In the genomic region with DNA sequence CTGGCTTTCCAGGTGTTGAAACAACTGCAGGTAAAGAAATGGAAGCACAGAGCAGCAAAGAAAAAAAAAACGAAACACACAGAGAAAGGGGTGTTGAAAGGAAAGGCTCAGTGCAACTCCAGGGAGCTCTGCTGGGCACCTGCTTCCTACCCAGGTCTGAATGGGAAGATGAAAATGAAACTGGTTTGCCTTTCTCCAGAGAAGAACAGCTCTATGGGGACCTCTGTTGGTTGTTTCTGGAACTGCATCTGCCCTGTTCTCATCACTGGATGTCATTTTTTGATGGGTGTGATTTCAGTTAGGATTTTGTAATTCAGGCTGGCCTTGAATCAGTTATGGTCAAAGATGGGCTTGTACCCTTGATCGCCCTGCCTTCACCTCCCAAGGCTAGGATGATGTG, we compare ENCODE assay signal across 9 mouse cellular contexts. TPM values are rescaled to one million over a fixed set of nuclear protein-coding genes. Genes with fewer than 3 reads are reported as not detected.
DNase-seq lines count a peak whose midpoint lies in the region; ATAC-seq and TF ChIP-seq lines count a peak whose summit lies in the region.
"Had no signal": no experiment of that assay in that cellular context is flagged by ENCODE, and none has a peak within 500 bp of the region (broad histone marks: within the 10 kb centered on the region; RNA-seq: fewer than 3 reads in every experiment).

No protein-coding gene starts in this region.

- peak; percentile 38 for DNase-seq in 3134 (ENCODE audit: extremely low read depth, insufficient read length, low spot score)
- DNase-seq in CD8-positive naive resting alpha-beta T cell, adult 2 months (ENCODE audit: low read depth in 2 of 2, low spot score in 2 of 2), result peak; percentile 82 to 92
- peak; percentile 86 for DNase-seq in c-Kit-positive CD71-negative TER-119-negative erythroid progenitor cells, embryonic 14.5 days (ENCODE audit: low read depth)
- peak; percentile 75 for DNase-seq in forelimb bud, embryonic 11.5 days (ENCODE audit: low read depth, low spot score)
- peak; percentile 60 for DNase-seq in liver, embryonic 13.5 days
- DNase-seq in retina, postnatal 1 day, result peak; percentile 83
- DNase-seq in urinary bladder, postnatal 36 days (ENCODE audit: low spot score in 2 of 2), result peak; percentile 79

- 24% methylated on average over 2 of the region's 2 CpGs for WGBS in intestine, postnatal 0 days
- 20% methylated on average over 2 of the region's 2 CpGs for WGBS in liver, embryonic 13.5 days (ENCODE audit: insufficient replicate concordance)

- H3K36me3 ChIP-seq in intestine, postnatal 0 days (ENCODE audit: control insufficient read depth, insufficient read depth), result peaks cover 82% of the 10 kb centered on the region
- peaks cover 90% of the 10 kb centered on the region for H3K36me3 ChIP-seq in liver, embryonic 13.5 days

- no peaks in the 10 kb centered on the region for H3K27me3 ChIP-seq in intestine, postnatal 0 days (replicated peaks; ENCODE audit: control insufficient read depth, insufficient read depth, low read length)
- H3K27me3 ChIP-seq in liver, embryonic 13.5 days, result no peaks in the 10 kb centered on the region
- H3K27me3 ChIP-seq: heart, embryonic 13.5 days had no signal

- H3K9ac ChIP-seq in intestine, postnatal 0 days (ENCODE audit: low read depth, low read length), result no peak overlapping the region
- H3K9ac ChIP-seq in liver, embryonic 13.5 days, result no peak overlapping the region
- H3K9ac ChIP-seq: heart, embryonic 13.5 days had no signal

- no peak overlapping the region for H3K4me2 ChIP-seq in intestine, postnatal 0 days (replicated peaks; ENCODE audit: low read depth)
- no peak overlapping the region for H3K4me2 ChIP-seq in liver, embryonic 13.5 days
- H3K4me2 ChIP-seq: heart, embryonic 13.5 days had no signal

- peak; percentile 94 for TF ChIP-seq CTCF in intestine, postnatal 0 days (IDR thresholded peaks at IDR 0.05; ENCODE audit: low read depth)

- no peak overlapping the region for H3K4me3 ChIP-seq in intestine, postnatal 0 days (ENCODE audit: low read depth, low read length)
- H3K4me3 ChIP-seq in liver, embryonic 13.5 days (replicated peaks), result no peak overlapping the region
- H3K4me3 ChIP-seq: heart, embryonic 13.5 days had no signal

- peak; percentile 26; the same call in 1 of the 2 replicates for ATAC-seq in intestine, postnatal 0 days
- ATAC-seq in liver, embryonic 13.5 days (ENCODE audit: low read depth), result no peak

- no peak overlapping the region for H3K27ac ChIP-seq in intestine, postnatal 0 days (ENCODE audit: low read depth, low read length)
- no peak overlapping the region for H3K27ac ChIP-seq in liver, embryonic 13.5 days
- H3K27ac ChIP-seq: heart, embryonic 13.5 days had no signal

- no peaks in the 10 kb centered on the region for H3K9me3 ChIP-seq in intestine, postnatal 0 days (ENCODE audit: control insufficient read depth)
- no peaks in the 10 kb centered on the region for H3K9me3 ChIP-seq in liver, embryonic 13.5 days (replicated peaks)
- H3K9me3 ChIP-seq: heart, embryonic 13.5 days had no signal

- no peaks in the 10 kb centered on the region for H3K4me1 ChIP-seq in intestine, postnatal 0 days (replicated peaks; ENCODE audit: control insufficient read depth, insufficient read depth, low read length)
- H3K4me1 ChIP-seq in liver, embryonic 13.5 days (replicated peaks), result peaks cover 4% of the 10 kb centered on the region; the same call in 1 of the 2 replicates
- H3K4me1 ChIP-seq: heart, embryonic 13.5 days had no signal

RNA-seq across cellular contexts. Expression of gene Zfp687, which starts 18.3 kb away (rescaled TPM):
- 8.7 and 9.7 TPM in 2 replicates for polyA plus RNA-seq in intestine, postnatal 0 days (2015; fragmentation: Nextera tagmentation; extraction: Ambion mirVana)
- 5.8 and 8.2 TPM in 2 replicates for polyA plus RNA-seq in liver, embryonic 13.5 days (2015; fragmentation: Nextera tagmentation; extraction: Ambion mirVana)

RNA-seq across cellular contexts. Expression of gene Pi4kb, which starts 22.4 kb away (rescaled TPM):
- 10.5 and 11.6 TPM in 2 replicates for polyA plus RNA-seq in intestine, postnatal 0 days (2015; fragmentation: Nextera tagmentation; extraction: Ambion mirVana)
- polyA plus RNA-seq in liver, embryonic 13.5 days (2015; fragmentation: Nextera tagmentation; extraction: Ambion mirVana), result 11.6 and 12.4 TPM in 2 replicates

RNA-seq across cellular contexts. Expression of gene Rfx5, which starts 43.1 kb away (rescaled TPM):
- polyA plus RNA-seq in intestine, postnatal 0 days (2015; fragmentation: Nextera tagmentation; extraction: Ambion mirVana), result 2.6 and 3.9 TPM in 2 replicates
- polyA plus RNA-seq in liver, embryonic 13.5 days (2015; fragmentation: Nextera tagmentation; extraction: Ambion mirVana), result 0.96 and 1.8 TPM in 2 replicates

RNA-seq across cellular contexts. Expression of gene Psmd4, which starts 45.5 kb away (rescaled TPM):
- polyA plus RNA-seq in intestine, postnatal 0 days (2015; fragmentation: Nextera tagmentation; extraction: Ambion mirVana), result 164 and 166 TPM in 2 replicates
- 202 and 204 TPM in 2 replicates for polyA plus RNA-seq in liver, embryonic 13.5 days (2015; fragmentation: Nextera tagmentation; extraction: Ambion mirVana)
